Mouse (Mus musculus) C2C12 (cell line): ENCODE data around the gene Tnip3.

ENCODE experiments used
- CEBPB ChIP-seq: IDR thresholded peaks from one replicate; pipeline ENCODE4 v1.6.1; 2011; ENCODE audit warnings: low read depth, mild to moderate bottlenecking, control low read depth, moderate library complexity
- CTCF ChIP-seq: IDR thresholded peaks from one replicate; pipeline ENCODE4 v1.5.1; 2011; ENCODE audit not compliant: control insufficient read depth, insufficient read depth, insufficient read length
- FOSL1 ChIP-seq: IDR thresholded peaks from one replicate; pipeline ENCODE4 v1.8.0; 2011; ENCODE audit warnings: mild to moderate bottlenecking, low read length; ENCODE audit not compliant: poor library complexity, insufficient read depth, severe bottlenecking
- MYOD1 ChIP-seq: IDR thresholded peaks from one replicate; pipeline ENCODE4 v1.6.1; 2011; ENCODE audit warnings: low read depth; ENCODE audit not compliant: control insufficient read depth, insufficient read length

DNA sequence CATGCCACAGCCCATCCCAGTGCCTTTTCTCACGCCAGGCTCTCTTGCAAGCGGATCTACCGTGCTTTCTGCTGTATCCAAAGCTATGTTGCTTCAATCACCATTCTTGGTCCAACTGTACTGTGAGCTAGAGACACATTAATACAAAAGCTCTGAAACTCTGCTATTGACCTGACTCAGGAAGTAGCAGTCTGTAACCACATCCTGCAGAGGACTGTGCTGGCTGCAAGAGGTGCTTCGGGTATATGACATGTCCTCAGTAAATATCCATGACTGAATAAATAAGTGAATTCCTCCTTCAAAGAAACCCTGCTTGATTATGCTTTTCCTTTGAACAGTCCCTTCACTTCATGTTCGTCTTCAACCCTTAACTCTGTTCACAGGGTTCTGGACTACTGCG lies 122.6 kb downstream of the Tnip3 start:
- no peak for TF ChIP-seq CTCF
- TF ChIP-seq MYOD1, result no peak
- no peak for TF ChIP-seq FOSL1
- TF ChIP-seq CEBPB, result no peak
